Mouse (Mus musculus) ES-E14 (cell line): ENCODE measurements around the gene Hoxd13. TPM values are rescaled to one million over a fixed set of nuclear protein-coding genes. Genes with fewer than 3 reads are reported as not detected.

Experiments
- DNase-seq: peaks from one replicate; pipeline ENCODE4 v3.0.0-alpha.2; 2013; ENCODE audit warnings: low read depth, low spot score
- H3K27ac ChIP-seq: 2 replicates; pipeline ENCODE4 v1.5.1; 2012; ENCODE audit warnings: low read depth, mild to moderate bottlenecking, low read length, moderate library complexity, mixed read lengths; ENCODE audit not compliant: poor library complexity, insufficient read depth, severe bottlenecking
- H3K36me3 ChIP-seq: 2 replicates; pipeline ENCODE4 v1.6.1; 2012; ENCODE audit warnings: mild to moderate bottlenecking, low read length, moderate library complexity, mixed read lengths; ENCODE audit not compliant: control insufficient read depth, poor library complexity, insufficient read depth, severe bottlenecking
- H3K4me1 ChIP-seq, 2 experiments: fragments of 150-350 bp in 1 of 2; sonication (generic) in 1 of 2; 2 replicates each; pipeline ENCODE4 v1.6.1; 2012; ENCODE audit warnings: low read length in 2 of 2, mild to moderate bottlenecking in 1 of 2, mixed read lengths in 1 of 2; ENCODE audit not compliant: control insufficient read depth in 2 of 2, insufficient read depth in 2 of 2, poor library complexity in 1 of 2
- H3K4me3 ChIP-seq, 2 experiments: fragments of 150-350 bp in 1 of 2; sonication (generic) in 1 of 2; 2 replicates each; pipeline ENCODE4 v1.5.1; 2012; ENCODE audit warnings: low read length in 2 of 2, low read depth in 1 of 2, mild to moderate bottlenecking in 1 of 2, mixed read lengths in 1 of 2; ENCODE audit not compliant: insufficient read depth in 1 of 2, poor library complexity in 1 of 2, severe bottlenecking in 1 of 2
- H3K9ac ChIP-seq: 2 replicates; pipeline ENCODE4 v1.6.1; 2012; ENCODE audit warnings: low read depth, mild to moderate bottlenecking, low read length, mixed read lengths; ENCODE audit not compliant: poor library complexity, insufficient read depth, severe bottlenecking
- H3K9me3 ChIP-seq: fragments of 150-350 bp; sonication (generic); 2 replicates; pipeline ENCODE4 v1.6.1; 2012; ENCODE audit warnings: low read depth, mild to moderate bottlenecking, low read length; ENCODE audit not compliant: control insufficient read depth, insufficient read depth
- CHD2 ChIP-seq: IDR thresholded peaks from 2 replicates; pipeline ENCODE4 v1.6.1; 2014; ENCODE audit warnings: mild to moderate bottlenecking, low read depth, low read length, inconsistent platforms
- HCFC1 ChIP-seq: IDR thresholded peaks from 2 replicates; pipeline ENCODE4 v1.6.1; 2012; ENCODE audit warnings: low read length, inconsistent platforms, borderline replicate concordance; ENCODE audit not compliant: insufficient read depth
- MAFK ChIP-seq: IDR thresholded peaks from 2 replicates; pipeline ENCODE4 v1.6.1; 2014; ENCODE audit warnings: mild to moderate bottlenecking, low read depth, low read length, inconsistent platforms; ENCODE audit not compliant: insufficient read depth
- ZC3H11A ChIP-seq: IDR thresholded peaks from 2 replicates; pipeline ENCODE4 v1.6.1; 2012; ENCODE audit warnings: low read depth, mild to moderate bottlenecking, inconsistent platforms, low read length, borderline replicate concordance
- ZNF384 ChIP-seq: IDR thresholded peaks from 2 replicates; pipeline ENCODE4 v1.6.1; 2012; ENCODE audit warnings: low read depth, low read length, inconsistent platforms
- in situ Hi-C, 2 experiments: fragments of 600-800 bp; cut with MboI; formaldehyde crosslinking; loops; one replicate each; pipeline ENCODE4 v1.15.1; 2025; ENCODE audit warnings: low sequenced_read_pairs in 2 of 2, inconsistent platforms in 1 of 2; ENCODE audit not compliant: unreplicated experiment in 2 of 2
- total RNA-seq: library from RNA; depleted of rRNA; stranded (reverse); fragments of 300-350 nt; gene quantifications from 2 replicates; pipeline ENCODE4 v1.2.3, GENCODE M21; 2012

Gene Hoxd13
- total RNA-seq, 1 experiment = 0.98 TPM

DNA sequence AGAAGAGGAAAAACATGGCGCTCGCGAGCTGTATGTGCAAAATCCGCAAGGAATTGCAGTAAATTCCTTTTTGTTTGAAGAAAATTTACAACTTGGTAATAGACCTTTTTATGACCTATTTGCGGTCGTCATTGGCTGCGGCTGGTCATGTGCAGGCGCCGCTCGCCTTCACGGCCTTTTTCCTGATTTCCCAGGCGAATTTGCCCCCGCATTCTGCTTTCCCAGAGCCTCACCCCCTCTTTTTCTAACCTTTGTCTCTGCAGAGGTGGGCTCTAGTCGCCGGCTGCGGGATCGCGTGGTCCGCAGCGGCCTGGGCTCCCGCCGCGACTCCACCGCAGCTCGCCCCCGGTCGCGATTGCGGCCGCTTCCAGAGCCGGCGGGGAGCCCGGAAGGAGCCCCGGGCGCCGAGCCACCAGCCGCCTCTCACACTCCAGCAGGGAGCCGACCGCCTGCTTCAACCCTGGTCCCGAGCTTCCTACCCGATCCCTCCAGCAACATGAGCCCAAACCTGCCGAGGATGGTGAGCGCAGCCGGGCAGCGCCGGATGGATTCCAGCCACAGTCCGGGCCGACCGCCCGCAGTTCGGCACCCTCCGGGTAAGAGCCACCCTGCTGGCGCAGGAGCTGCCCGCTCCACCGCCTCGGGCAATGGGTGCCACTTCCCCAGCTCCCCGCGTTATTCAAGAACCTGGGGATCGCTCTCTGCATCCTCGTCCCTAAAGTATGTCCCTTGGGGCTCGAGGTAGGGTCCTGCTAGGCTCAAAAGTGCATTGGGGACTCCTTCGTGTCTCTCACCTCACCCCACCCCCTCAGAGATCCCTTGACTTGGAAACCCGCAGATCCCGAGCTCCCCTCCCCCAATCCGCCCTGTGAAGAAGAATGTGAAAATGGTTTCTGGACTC is 43.9 kb downstream of the Hoxd13 start, which contains the start of the genes Hoxd3 and Hoxd4:
Hoxd3 (plus strand) TSS at position 207 of the 901 bp plus-strand sequence.
Hoxd4 (plus strand) TSS at position 209 of the 901 bp plus-strand sequence.
- H3K9ac ChIP-seq = no peak within 1 kb of the TSS
- H3K4me3 ChIP-seq = peak within 1 kb of the TSS; percentile 46 to 52
- no peak within 1 kb of the TSS for H3K27ac ChIP-seq
- in situ Hi-C loops = loop anchor here (10.0 to 25.0 kb wide), 4 partner anchors 343 to 875 kb away; no protein-coding TSS in a partner anchor
- no peak for DNase-seq
- no peaks in the 10 kb centered on the region for H3K36me3 ChIP-seq
- H3K9me3 ChIP-seq = no peaks in the 10 kb centered on the region
- H3K4me1 ChIP-seq = peaks cover 0 to 2% of the 10 kb centered on the region in 2 experiments; a peak in 1 of 4 replicates
- TF ChIP-seq MAFK (no peak), CHD2 (no peak), ZC3H11A (no peak), HCFC1 (no peak), ZNF384 (no peak)

DNA sequence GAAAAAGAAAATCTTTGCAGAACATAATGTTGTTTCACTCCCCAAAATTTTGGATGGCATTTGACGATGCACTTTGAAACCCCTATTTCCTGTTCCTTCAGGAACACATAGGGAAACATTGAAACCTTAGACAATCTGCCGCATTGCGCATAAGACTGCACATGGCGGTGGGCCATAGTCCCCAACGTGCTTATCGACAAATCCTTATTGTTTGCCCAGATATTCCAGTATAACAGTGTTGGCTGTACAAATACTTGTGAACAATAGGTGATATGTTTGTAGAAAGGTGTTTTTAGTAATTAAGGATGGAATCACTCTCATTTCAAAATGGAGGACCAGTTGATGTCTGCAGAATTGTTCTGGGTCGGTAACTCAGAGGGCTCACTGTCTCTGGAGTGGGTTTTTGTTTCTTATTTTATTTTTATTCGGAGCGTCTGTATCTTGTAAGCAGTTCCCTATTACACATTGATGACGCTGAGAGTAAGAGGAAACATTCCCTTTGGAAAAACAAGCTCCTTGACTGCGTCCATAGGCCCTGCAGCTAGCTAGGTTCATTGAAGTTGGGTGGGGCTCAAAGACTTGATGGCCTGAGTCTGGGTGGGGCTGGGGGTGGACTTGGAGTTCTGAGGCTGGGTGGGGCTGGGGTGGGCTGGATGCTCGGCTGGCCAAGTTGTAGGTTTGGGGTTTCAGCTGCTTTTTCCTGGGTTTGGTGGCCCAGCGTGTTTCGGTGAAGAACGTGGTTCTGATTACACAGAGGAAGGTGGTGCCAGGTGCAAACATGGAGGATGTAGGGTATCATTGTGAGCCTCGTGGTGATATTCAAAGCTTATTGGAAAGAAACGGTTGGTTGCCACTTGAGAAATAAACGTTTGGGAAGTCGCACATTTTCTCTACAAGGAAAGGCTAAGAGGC is 45.4 kb downstream of the Hoxd13 start:
- Histone ChIP-seq H3K9ac (no peak overlapping the region), H3K36me3 (no peaks in the 10 kb centered on the region), H3K27ac (no peak overlapping the region), H3K4me3 (no peak overlapping the region), H3K9me3 (no peaks in the 10 kb centered on the region), H3K4me1 (peaks cover 0 to 2% of the 10 kb centered on the region in 2 experiments; a peak in 1 of 4 replicates)
- no peak for DNase-seq
- in situ Hi-C loops = loop anchor here (10.0 to 25.0 kb wide), 4 partner anchors 341 to 874 kb away; no protein-coding TSS in a partner anchor
- TF ChIP-seq HCFC1 = no peak
- no peak for TF ChIP-seq ZNF384
- TF ChIP-seq CHD2 = no peak
- TF ChIP-seq ZC3H11A = no peak
- no peak for TF ChIP-seq MAFK

DNA sequence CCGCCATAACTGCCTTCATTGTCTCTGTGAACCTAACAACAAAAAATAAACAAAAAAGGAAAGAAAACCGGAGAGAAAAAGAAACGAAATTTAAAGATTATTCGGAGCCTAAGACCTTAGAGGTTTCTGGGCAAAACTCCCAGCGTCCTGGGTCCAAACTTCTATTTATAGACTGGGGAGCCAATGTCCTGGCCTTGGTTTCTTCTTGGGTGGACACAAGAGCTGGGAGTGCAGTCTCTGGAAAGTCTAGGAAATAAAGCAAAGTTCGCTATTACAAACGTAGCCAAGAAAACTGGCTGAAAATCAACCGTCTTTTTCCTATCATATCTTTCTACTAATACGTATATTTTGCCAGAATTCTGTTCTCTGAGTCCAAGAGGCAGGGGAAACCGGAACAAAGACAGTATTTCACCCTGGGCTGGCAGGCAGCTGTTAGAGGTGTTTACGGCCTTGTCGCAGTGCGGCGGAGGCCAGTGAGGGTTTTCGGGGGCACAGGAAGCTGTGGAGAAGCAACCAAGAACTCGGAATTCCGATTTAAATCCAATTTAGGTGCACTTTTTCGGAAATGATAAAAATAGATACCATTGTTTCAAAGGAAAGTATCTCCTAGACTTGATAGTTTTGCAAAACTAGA is 46.2 kb downstream of the Hoxd13 start:
- Histone ChIP-seq H3K36me3 (no peaks in the 10 kb centered on the region), H3K4me3 (no peak overlapping the region), H3K27ac (no peak overlapping the region), H3K9ac (no peak overlapping the region), H3K9me3 (no peaks in the 10 kb centered on the region), H3K4me1 (peaks cover 0 to 2% of the 10 kb centered on the region in 2 experiments; a peak in 1 of 4 replicates)
- TF ChIP-seq ZNF384 (no peak), MAFK (no peak), CHD2 (no peak), ZC3H11A (no peak), HCFC1 (no peak)
- in situ Hi-C loops = loop anchor here (10.0 to 25.0 kb wide), 4 partner anchors 341 to 873 kb away; no protein-coding TSS in a partner anchor
- no peak for DNase-seq

DNA sequence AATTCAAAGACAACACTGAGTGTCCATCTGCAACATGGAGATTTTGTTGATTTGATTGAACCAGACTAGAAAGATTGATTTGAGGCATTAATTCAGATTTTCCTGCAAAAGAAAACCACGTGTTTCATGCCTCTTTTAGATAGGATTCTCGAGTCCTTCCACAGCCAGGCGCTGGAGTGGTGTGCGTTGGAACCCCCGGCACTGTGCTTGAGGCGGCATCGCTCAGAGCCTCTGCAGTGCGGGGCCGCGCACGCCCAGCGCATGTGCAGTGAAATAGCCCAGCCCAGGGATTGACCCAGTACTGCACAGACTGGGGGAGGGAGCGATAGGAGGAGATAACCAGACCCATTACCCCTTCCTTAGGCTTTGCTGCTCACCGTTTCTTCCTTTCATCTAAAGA is 46.8 kb downstream of the Hoxd13 start:
- H3K27ac ChIP-seq = no peak overlapping the region
- H3K36me3 ChIP-seq = no peaks in the 10 kb centered on the region
- H3K9me3 ChIP-seq = no peaks in the 10 kb centered on the region
- H3K4me1 ChIP-seq = peaks cover 0 to 6% of the 10 kb centered on the region in 2 experiments; a peak in 1 of 4 replicates
- no peak overlapping the region for H3K4me3 ChIP-seq
- TF ChIP-seq MAFK = no peak
- no peak for TF ChIP-seq HCFC1
- no peak for TF ChIP-seq ZC3H11A
- no peak for TF ChIP-seq CHD2
- TF ChIP-seq ZNF384 = no peak
- DNase-seq = no peak
- no peak overlapping the region for H3K9ac ChIP-seq
- in situ Hi-C loops = loop anchor here (10.0 to 25.0 kb wide), 4 partner anchors 340 to 872 kb away; no protein-coding TSS in a partner anchor
